Mouse (Mus musculus) MEL (cell line): ENCODE results near the gene Htatip2. TPM values are rescaled to one million over a fixed set of nuclear protein-coding genes. Genes with fewer than 3 reads are reported as not detected.

Source experiments
- DNase-seq: peaks from one replicate; pipeline ENCODE4 v3.0.0; 2011; ENCODE audit warnings: low read depth, low spot score
- H3K27ac ChIP-seq: 2 replicates; pipeline ENCODE4 v1.5.1; 2012; ENCODE audit warnings: low read depth, mild to moderate bottlenecking, control low read depth, low read length, moderate library complexity; ENCODE audit not compliant: control insufficient read depth
- H3K27me3 ChIP-seq, 2 experiments: fragments of 150-350 bp in 1 of 2; sonication (generic) in 1 of 2; 2 replicates each; pipeline ENCODE4 v1.6.1; 2012; ENCODE audit warnings: low read length in 2 of 2, mild to moderate bottlenecking in 2 of 2, improper control_type of control experiment in 1 of 2, moderate library complexity in 1 of 2; ENCODE audit not compliant: insufficient read depth in 2 of 2, control insufficient read depth in 1 of 2
- H3K36me3 ChIP-seq, 2 experiments: 2 replicates each; pipeline ENCODE4 v1.6.1; 2012 to 2014; ENCODE audit warnings: low read length in 2 of 2, improper control_type of control experiment in 1 of 2, inconsistent platforms in 1 of 2, mild to moderate bottlenecking in 1 of 2; ENCODE audit not compliant: insufficient read depth in 2 of 2, control insufficient read depth in 1 of 2
- H3K4me1 ChIP-seq, 2 experiments: fragments of 150-350 bp in 1 of 2; sonication (generic) in 1 of 2; 2 replicates each; pipeline ENCODE4 v1.6.1; 2012; ENCODE audit warnings: low read length in 2 of 2, improper control_type of control experiment in 1 of 2, mild to moderate bottlenecking in 1 of 2; ENCODE audit not compliant: insufficient read depth in 2 of 2, control insufficient read depth in 1 of 2
- H3K4me3 ChIP-seq, 2 experiments: fragments of 150-350 bp in 1 of 2; sonication (generic) in 1 of 2; 2 replicates each; pipeline ENCODE4 v1.5.1; 2012; ENCODE audit warnings: low read depth in 2 of 2, low read length in 2 of 2, mild to moderate bottlenecking in 2 of 2, moderate library complexity in 2 of 2, control low read depth in 1 of 2, improper control_type of control experiment in 1 of 2; ENCODE audit not compliant: control insufficient read depth in 1 of 2, insufficient read depth in 1 of 2
- H3K79me2 ChIP-seq: 2 replicates; pipeline ENCODE4 v1.6.1; 2012; ENCODE audit warnings: mild to moderate bottlenecking, low read length, moderate library complexity; ENCODE audit not compliant: control insufficient read depth, poor library complexity, insufficient read depth
- H3K9ac ChIP-seq: 2 replicates; pipeline ENCODE4 v1.6.1; 2012; ENCODE audit warnings: low read depth, mild to moderate bottlenecking, control low read depth, low read length, moderate library complexity; ENCODE audit not compliant: control insufficient read depth, poor library complexity, severe bottlenecking
- H3K9me3 ChIP-seq: fragments of 150-350 bp; sonication (generic); replicated peaks from 2 replicates; pipeline ENCODE4 v1.6.1; 2012; ENCODE audit warnings: mild to moderate bottlenecking, low read length, improper control_type of control experiment, moderate library complexity; ENCODE audit not compliant: insufficient read depth
- CTCF ChIP-seq, 3 experiments: IDR thresholded peaks in 2 of 3; conservative IDR thresholded peaks in 1 of 3; 2 replicates each; pipeline ENCODE4 v1.5.1; 2011 to 2012; ENCODE audit warnings: low read length in 3 of 3, low read depth in 2 of 3, mild to moderate bottlenecking in 2 of 3, improper control_type of control experiment in 1 of 3, inconsistent platforms in 1 of 3, mixed read lengths in 1 of 3, moderate library complexity in 1 of 3; ENCODE audit not compliant: control insufficient read depth in 1 of 3, insufficient read depth in 1 of 3, poor library complexity in 1 of 3, severe bottlenecking in 1 of 3
- ELF1 ChIP-seq: IDR thresholded peaks from 2 replicates; pipeline ENCODE4 v1.6.1; 2014; ENCODE audit warnings: low read depth, mild to moderate bottlenecking, inconsistent platforms, low read length, improper control_type of control experiment, moderate library complexity
- EP300 ChIP-seq, 2 experiments: IDR thresholded peaks; 2 replicates each; pipeline ENCODE4 v1.6.1; 2011; ENCODE audit warnings: improper control_type of control experiment in 2 of 2, low read length in 2 of 2, low read depth in 1 of 2, mild to moderate bottlenecking in 1 of 2
- GABPA ChIP-seq: IDR thresholded peaks from 2 replicates; pipeline ENCODE4 v1.6.1; 2012; ENCODE audit warnings: low read depth, mild to moderate bottlenecking, inconsistent platforms, low read length, improper control_type of control experiment, moderate library complexity
- GATA1 ChIP-seq: IDR thresholded peaks from 2 replicates; pipeline ENCODE4 v1.6.1; 2011; ENCODE audit warnings: low read depth, low read length, improper control_type of control experiment
- HCFC1 ChIP-seq: IDR thresholded peaks from 2 replicates; pipeline ENCODE4 v1.6.1; 2012; ENCODE audit warnings: low read depth, mild to moderate bottlenecking, inconsistent platforms, low read length, improper control_type of control experiment, moderate library complexity
- JUND ChIP-seq: IDR thresholded peaks from 2 replicates; pipeline ENCODE4 v1.6.1; 2011; ENCODE audit warnings: low read depth, mild to moderate bottlenecking, improper control_type of control experiment, low read length
- MAFK ChIP-seq: IDR thresholded peaks from 2 replicates; pipeline ENCODE4 v1.6.1; 2011; ENCODE audit warnings: low read depth, mild to moderate bottlenecking, low read length, improper control_type of control experiment, borderline replicate concordance
- MAX ChIP-seq: IDR thresholded peaks from 2 replicates; pipeline ENCODE4 v1.6.1; 2011; ENCODE audit warnings: low read length, improper control_type of control experiment
- MAZ ChIP-seq: IDR thresholded peaks from 2 replicates; pipeline ENCODE4 v1.6.1; 2012; ENCODE audit warnings: low read depth, mild to moderate bottlenecking, inconsistent platforms, low read length, improper control_type of control experiment
- MEF2A ChIP-seq: IDR thresholded peaks from 2 replicates; pipeline ENCODE4 v1.6.1; 2014; ENCODE audit warnings: low read depth, mild to moderate bottlenecking, inconsistent platforms, low read length, improper control_type of control experiment; ENCODE audit not compliant: poor library complexity, insufficient replicate concordance, severe bottlenecking; ENCODE audit errors: extremely low read depth
- POLR2A ChIP-seq, 2 experiments: IDR thresholded peaks; 2 replicates each; pipeline ENCODE4 v1.6.1; 2011 to 2012; ENCODE audit warnings: low read length in 2 of 2, mild to moderate bottlenecking in 2 of 2, control low read depth in 1 of 2, improper control_type of control experiment in 1 of 2, low read depth in 1 of 2, moderate library complexity in 1 of 2; ENCODE audit not compliant: control insufficient read depth in 1 of 2, insufficient read depth in 1 of 2, poor library complexity in 1 of 2
- RAD21 ChIP-seq: IDR thresholded peaks from 2 replicates; pipeline ENCODE4 v1.6.1; 2011; ENCODE audit warnings: mild to moderate bottlenecking, low read depth, low read length, improper control_type of control experiment
- SMC3 ChIP-seq: IDR thresholded peaks from 2 replicates; pipeline ENCODE4 v1.6.1; 2011; ENCODE audit warnings: low read depth, low read length, improper control_type of control experiment
- TCF12 ChIP-seq: IDR thresholded peaks from 2 replicates; pipeline ENCODE4 v1.6.1; 2014; ENCODE audit warnings: low read depth, mild to moderate bottlenecking, inconsistent platforms, low read length, improper control_type of control experiment, moderate library complexity
- UBTF ChIP-seq: IDR thresholded peaks from 2 replicates; pipeline ENCODE4 v1.6.1; 2012; ENCODE audit warnings: low read depth, mild to moderate bottlenecking, inconsistent platforms, low read length, improper control_type of control experiment, moderate library complexity, borderline replicate concordance; ENCODE audit not compliant: insufficient read depth
- ZC3H11A ChIP-seq: IDR thresholded peaks from 2 replicates; pipeline ENCODE4 v1.6.1; 2012; ENCODE audit warnings: low read depth, mild to moderate bottlenecking, inconsistent platforms, low read length, improper control_type of control experiment
- polyA plus RNA-seq, 2 experiments: library from polyadenylated mRNA; stranded (reverse) in 1 of 2; unstranded in 1 of 2; fragments of >175 nt in 1 of 2; fragments of >200 nt in 1 of 2; gene quantifications; 2 replicates each; pipeline versions ENCODE4 v1.2.1 to v1.2.4; 2012; ENCODE audit warnings: low replicate concordance in 2 of 2, low read depth in 1 of 2; ENCODE audit not compliant: insufficient read length in 2 of 2, insufficient read depth in 1 of 2, missing spikeins in 1 of 2
- total RNA-seq: library from RNA; depleted of rRNA; stranded (reverse); fragments of 300-350 nt; gene quantifications from 2 replicates; pipeline ENCODE4 v1.2.3, GENCODE M21; 2012

Htatip2 gene
- total and polyA plus RNA-seq, 3 experiments: 22.5 to 37.8 TPM; not detected in 1

DNA sequence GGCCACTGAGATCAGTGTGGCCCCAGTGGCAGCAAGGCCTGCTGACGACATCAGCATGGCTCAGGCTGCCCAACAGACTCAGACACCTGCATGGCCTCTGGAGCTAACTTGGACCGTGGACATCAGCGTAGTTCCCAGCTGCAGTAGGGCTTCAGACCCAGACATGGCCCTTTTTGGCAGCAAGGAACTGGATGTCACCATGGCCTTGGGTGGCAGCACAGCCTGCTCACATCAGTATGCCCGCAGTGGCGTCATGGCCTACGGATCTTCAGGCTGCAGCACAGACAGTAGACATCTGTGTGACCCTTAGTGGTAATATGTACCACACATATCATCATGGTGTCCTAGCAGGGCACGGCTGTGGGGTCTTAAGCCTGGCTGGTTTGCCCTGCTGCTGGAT is 26.2 kb downstream of the Htatip2 start:
- no peak overlapping the region for H3K4me3 ChIP-seq
- peaks cover under 1 to 4% of the 10 kb centered on the region in 2 experiments; a peak in 2 of 4 replicates for H3K4me1 ChIP-seq
- no peak overlapping the region for H3K27ac ChIP-seq
- no peak for TF ChIP-seq EP300 (IDR thresholded peaks at IDR 0.05; ENCODE audit: low read depth in 1 of 2, low read length in 2 of 2)
- no peak for TF ChIP-seq HCFC1
- TF ChIP-seq JUND: no peak
- no peak for TF ChIP-seq GATA1
- no peak for TF ChIP-seq POLR2A (IDR thresholded peaks at IDR 0.05; ENCODE audit: control insufficient read depth in 1 of 2, insufficient read depth in 1 of 2, low read depth in 1 of 2, low read length in 2 of 2, poor library complexity in 1 of 2)
- TF ChIP-seq TCF12: no peak
- TF ChIP-seq UBTF: no peak
- no peak for TF ChIP-seq MAZ
- TF ChIP-seq MAFK: no peak
- TF ChIP-seq ELF1: no peak
- no peak for TF ChIP-seq ZC3H11A
- peaks cover 4% of the 10 kb centered on the region for H3K79me2 ChIP-seq
- no peaks in the 10 kb centered on the region for H3K9me3 ChIP-seq
- peaks cover 5 to 34% of the 10 kb centered on the region in 2 experiments for H3K36me3 ChIP-seq
- H3K9ac ChIP-seq: no peak overlapping the region
- DNase-seq: no peak
- no peaks in the 10 kb centered on the region for H3K27me3 ChIP-seq

DNA sequence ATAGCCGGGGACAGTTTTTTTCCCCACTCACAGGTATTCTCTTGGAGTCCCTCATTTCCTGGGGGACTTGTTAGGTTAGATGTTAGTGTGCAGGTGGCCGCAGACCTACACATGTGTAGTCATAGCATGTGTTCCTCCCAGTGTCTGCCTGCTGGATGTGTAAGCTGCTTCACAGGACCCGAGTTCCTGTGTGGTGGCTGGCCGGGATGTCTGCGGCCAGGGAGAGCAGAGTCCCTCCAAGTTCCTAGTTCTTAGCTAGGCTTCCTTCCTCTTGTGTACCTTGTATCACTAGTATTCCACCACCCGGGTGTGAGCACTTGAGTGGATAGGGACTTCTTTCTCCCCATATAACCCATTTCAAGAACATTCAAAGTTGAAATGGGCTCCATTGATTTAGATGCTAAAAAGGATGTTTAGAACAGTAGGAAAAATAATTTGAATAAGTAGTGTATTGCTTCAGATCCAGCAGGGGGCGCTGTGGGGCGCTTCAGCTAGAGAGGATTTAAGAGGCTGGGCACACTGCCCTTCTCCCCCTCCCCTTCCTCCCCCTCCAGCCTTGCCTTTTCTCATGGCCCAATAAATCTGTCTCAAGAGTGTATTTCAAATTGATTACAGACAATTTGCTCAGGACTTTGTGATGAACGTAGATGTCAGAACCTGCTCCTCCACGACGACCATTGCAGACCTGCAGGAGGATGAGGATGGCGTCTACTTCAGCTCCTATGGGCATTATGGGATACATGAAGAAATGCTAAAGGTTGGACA is 27.9 kb downstream of the Htatip2 start:
- Histone ChIP-seq H3K27me3 (no peaks in the 10 kb centered on the region), H3K27ac (no peak overlapping the region), H3K4me1 (no peaks in the 10 kb centered on the region), H3K79me2 (no peaks in the 10 kb centered on the region), H3K4me3 (no peak overlapping the region), H3K9me3 (no peaks in the 10 kb centered on the region), H3K9ac (no peak overlapping the region), H3K36me3 (peaks cover 0 to 30% of the 10 kb centered on the region in 2 experiments; a peak in 2 of 4 replicates)
- TF ChIP-seq CTCF (IDR thresholded peaks at IDR 0.05 in 2 of 3, conservative IDR thresholded peaks at IDR 0.05 in 1 of 3; ENCODE audit: control insufficient read depth in 1 of 3, insufficient read depth in 1 of 3, low read depth in 2 of 3, low read length in 3 of 3, poor library complexity in 1 of 3, severe bottlenecking in 1 of 3) (peak; percentile 67 to 80 (median 72)), SMC3 (peak; percentile 45), RAD21 (peak; percentile 22), MAX (no peak)
- DNase-seq: peak; percentile 78

DNA sequence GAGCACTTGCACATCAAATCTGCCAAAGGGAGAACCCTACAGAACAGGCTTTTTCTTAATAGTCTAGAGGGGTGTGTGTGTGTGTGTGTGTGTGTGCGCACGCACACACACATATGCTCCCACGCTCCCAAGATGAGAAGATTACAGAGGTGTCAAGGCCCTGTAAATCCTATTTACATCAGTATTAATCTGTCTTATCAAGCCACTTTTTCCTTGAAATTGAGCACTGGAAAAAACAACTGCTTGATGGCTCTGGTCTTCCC is 28.4 kb downstream of the Htatip2 start:
- DNase-seq: no peak
- H3K27me3 ChIP-seq: no peaks in the 10 kb centered on the region
- no peaks in the 10 kb centered on the region for H3K4me1 ChIP-seq
- peaks cover 0 to 35% of the 10 kb centered on the region in 2 experiments; a peak in 2 of 4 replicates for H3K36me3 ChIP-seq
- no peak for TF ChIP-seq MEF2A
- TF ChIP-seq GABPA: no peak
- TF ChIP-seq, all 39 proteins: peak for 0
- Histone ChIP-seq H3K79me2 (no peaks in the 10 kb centered on the region), H3K4me3 (no peak overlapping the region), H3K9me3 (no peaks in the 10 kb centered on the region), H3K27ac (no peak overlapping the region), H3K9ac (no peak overlapping the region)
